Mouse (Mus musculus) megakaryocyte, embryonic 14.5 days (primary cell): ENCODE measurements around the gene Commd8.
"Not testable (repeated sequence)": the region's sequence is repeated elsewhere in the genome, so short reads cannot be mapped to it uniquely, and the experiment has no call there.

ENCODE experiments used
- FLI1 ChIP-seq: IDR thresholded peaks from 2 replicates; pipeline ENCODE4 v1.6.1; 2012; ENCODE audit warnings: low read length, inconsistent platforms, mixed read lengths
- GATA1 ChIP-seq: IDR thresholded peaks from 3 replicates; pipeline ENCODE4 v1.6.1; 2012; ENCODE audit warnings: mixed read lengths, low read length, inconsistent platforms, borderline replicate concordance

DNA sequence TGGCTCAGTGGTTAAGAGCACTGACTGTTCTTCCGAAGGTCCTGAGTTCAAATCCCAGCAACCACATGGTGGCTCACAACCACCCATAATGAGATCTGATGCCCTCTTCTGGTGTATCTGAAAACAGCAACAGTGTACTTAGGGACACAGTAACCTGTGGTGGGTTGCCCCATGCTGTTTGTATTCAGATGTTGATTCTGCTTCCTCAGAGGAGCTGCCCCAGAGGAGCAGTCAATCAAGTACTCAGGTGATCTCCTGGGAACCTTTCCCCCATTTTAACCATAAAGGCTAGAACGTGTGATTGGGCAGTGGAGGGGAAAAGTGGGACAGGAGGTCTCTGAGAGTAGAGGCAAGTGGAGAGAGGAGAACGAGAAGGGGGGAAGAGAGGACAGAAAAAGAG is 12.3 kb downstream of the Commd8 start:
- not testable (repeated sequence) for TF ChIP-seq GATA1, FLI1
